Mouse (Mus musculus): ENCODE results near the gene Xrcc5.

DNA sequence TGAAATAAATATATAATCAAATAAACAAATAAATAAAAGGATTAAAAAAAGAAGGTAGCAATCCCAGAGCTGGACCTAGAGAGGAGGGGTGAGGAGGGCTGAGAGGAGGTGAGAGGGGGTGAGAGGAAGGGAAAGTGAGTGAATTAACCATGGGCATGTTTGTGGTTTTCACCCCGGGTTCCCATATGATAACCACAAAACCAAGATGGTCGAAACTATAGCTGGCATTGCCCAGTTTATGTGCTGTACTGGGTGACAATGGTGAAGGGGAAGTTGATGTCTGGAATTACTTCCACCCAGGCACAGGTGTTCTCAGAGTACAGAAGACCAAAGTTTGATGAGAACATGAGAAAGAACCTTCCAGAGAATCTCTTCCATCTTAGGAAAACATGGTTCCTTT lies 52.2 kb downstream of the Xrcc5 start:
- TF ChIP-seq POLR2A (IDR thresholded peaks at IDR 0.05; ENCODE audit: extremely low read depth, insufficient read depth, low read length) (no peak), CTCF (IDR thresholded peaks at IDR 0.05; ENCODE audit: low read depth, low read length) (no peak)

Data from liver, adult 2 months (tissue).